Mouse (Mus musculus) erythroblast, embryonic 14.5 days (primary cell): Measurements from ENCODE around the gene Hist1h4h.

Experiments
- GATA1 ChIP-seq: IDR thresholded peaks from 2 replicates; pipeline ENCODE4 v1.6.1; 2012; ENCODE audit warnings: low read length, inconsistent platforms, mixed read lengths
- TAL1 ChIP-seq: IDR thresholded peaks from 3 replicates; pipeline ENCODE4 v1.6.1; 2012; ENCODE audit warnings: low read length, inconsistent platforms, mixed read lengths

GRCm38 (mm10) chr13:23517603-23518294, 13.1 kb upstream of the Hist1h4h start:
- TF ChIP-seq TAL1 (no peak), GATA1 (no peak)
